Mouse (Mus musculus): ENCODE results near the gene Vps54. TPM values are rescaled to one million over a fixed set of nuclear protein-coding genes. Genes with fewer than 3 reads are reported as not detected.

Gene Vps54
- polyA plus RNA-seq, 1 experiment from 2014 or later: 11.0 TPM

DNA sequence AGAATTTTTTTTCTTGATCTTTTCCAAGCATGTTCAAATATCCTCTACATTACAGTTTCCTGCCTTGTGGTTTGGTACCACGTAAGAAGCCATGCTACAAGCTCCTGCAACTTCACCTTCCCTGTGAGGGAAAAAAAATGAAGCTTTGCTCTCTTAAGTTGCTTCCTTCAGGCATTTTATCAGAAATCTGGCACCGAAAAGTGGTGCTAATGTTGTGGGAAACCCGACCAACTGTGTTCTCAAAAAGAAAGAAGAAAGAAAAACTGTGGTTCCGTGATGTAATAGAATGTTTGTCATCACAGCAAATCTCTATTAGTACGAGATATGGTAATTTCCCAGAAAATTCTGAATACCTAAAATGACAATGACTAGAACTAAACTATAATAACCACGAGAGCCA, 15.0 kb upstream of the Vps54 start:
- Histone ChIP-seq H3K4me3 (no peak overlapping the region), H3K9ac (replicated peaks) (no peak overlapping the region), H3K36me3 (no peaks in the 10 kb centered on the region), H3K9me3 (no peaks in the 10 kb centered on the region), H3K4me2 (replicated peaks) (no peak overlapping the region), H3K27ac (replicated peaks) (no peak overlapping the region), H3K27me3 (no peaks in the 10 kb centered on the region), H3K4me1 (no peaks in the 10 kb centered on the region)
- ATAC-seq (replicated peaks): no peak
- 86% methylated on average over 6 of the region's 6 CpGs for WGBS

DNA sequence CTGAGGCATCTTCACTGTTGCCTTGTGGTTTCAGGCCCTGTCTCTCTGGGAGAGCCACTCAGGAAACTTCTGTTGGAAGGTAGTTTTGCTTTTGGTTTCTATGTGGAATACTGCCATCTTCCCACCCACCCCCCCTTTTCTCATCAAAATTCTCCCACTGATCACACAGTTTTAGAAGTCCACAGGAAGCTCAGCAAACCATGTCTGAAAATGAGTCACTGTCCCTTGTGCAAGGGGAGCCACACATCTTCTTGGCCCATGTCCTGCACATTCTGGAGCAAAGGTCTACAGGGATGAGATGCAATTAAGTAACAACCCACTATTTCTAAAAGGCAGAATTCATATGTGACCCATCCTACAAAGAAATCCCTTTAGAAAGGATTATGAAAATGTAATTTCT, 14.6 kb upstream of the Vps54 start:
- no peaks in the 10 kb centered on the region for H3K27me3 ChIP-seq
- H3K27ac ChIP-seq (replicated peaks): no peak overlapping the region
- H3K4me2 ChIP-seq (replicated peaks): no peak overlapping the region
- no peaks in the 10 kb centered on the region for H3K9me3 ChIP-seq
- no peak for ATAC-seq (replicated peaks)
- no peaks in the 10 kb centered on the region for H3K36me3 ChIP-seq
- H3K4me1 ChIP-seq: no peaks in the 10 kb centered on the region
- no peak overlapping the region for H3K4me3 ChIP-seq
- no peak overlapping the region for H3K9ac ChIP-seq (replicated peaks)

DNA sequence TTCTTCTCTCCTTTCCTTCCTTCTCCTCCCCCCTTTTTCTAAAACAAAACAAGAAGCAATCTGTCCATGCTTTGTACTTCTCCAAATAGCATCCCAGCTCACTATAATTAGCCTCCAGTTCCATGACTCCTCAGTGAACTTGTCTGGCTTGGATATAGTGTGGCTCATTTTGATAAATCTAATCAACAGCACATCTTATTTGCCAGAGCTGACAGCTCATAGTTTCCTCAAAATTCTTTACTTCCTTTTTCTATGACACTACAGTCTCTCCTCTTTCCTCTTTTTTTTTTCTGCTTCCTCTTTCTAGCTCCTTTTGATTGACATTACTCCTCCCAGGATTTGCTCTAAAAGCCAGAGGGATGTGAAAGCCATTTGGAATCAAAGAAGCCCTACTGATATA, 14.1 kb upstream of the Vps54 start:
- H3K4me1 ChIP-seq: no peaks in the 10 kb centered on the region

DNA sequence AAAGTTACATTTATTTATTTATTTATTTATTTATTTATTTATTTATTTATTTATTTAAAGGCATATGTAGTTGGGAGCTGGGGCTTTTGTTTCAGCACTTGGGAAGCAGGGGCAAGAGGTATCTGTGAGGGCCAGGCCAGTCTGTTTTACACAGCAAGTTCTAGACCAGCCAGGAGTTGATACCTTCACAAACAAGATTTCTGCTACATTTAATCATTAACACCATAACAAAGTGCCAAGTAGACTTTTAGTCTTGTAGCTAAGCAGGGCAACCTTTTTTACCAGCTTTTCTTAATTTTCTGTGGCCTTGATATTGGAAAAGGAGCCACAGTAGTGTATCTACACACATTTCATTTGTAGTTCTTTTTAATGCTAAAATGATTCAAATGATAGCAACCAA, 3.7 kb upstream of the Vps54 start:
- Histone ChIP-seq H3K36me3 (no peaks in the 10 kb centered on the region), H3K4me1 (peaks cover 11% of the 10 kb centered on the region), H3K9me3 (no peaks in the 10 kb centered on the region), H3K27ac (replicated peaks) (no peak overlapping the region), H3K4me2 (replicated peaks) (no peak overlapping the region), H3K27me3 (no peaks in the 10 kb centered on the region), H3K4me3 (no peak overlapping the region), H3K9ac (replicated peaks) (no peak overlapping the region)
- ATAC-seq (replicated peaks): no peak

More for the DNA sequence above, 14.1 kb upstream of the Vps54 start:
- Histone ChIP-seq H3K36me3 (no peaks in the 10 kb centered on the region), H3K9me3 (no peaks in the 10 kb centered on the region), H3K4me3 (no peak overlapping the region), H3K9ac (replicated peaks) (no peak overlapping the region), H3K4me2 (replicated peaks) (no peak overlapping the region), H3K27ac (replicated peaks) (no peak overlapping the region), H3K27me3 (no peaks in the 10 kb centered on the region)
- no peak for ATAC-seq (replicated peaks)

DNA sequence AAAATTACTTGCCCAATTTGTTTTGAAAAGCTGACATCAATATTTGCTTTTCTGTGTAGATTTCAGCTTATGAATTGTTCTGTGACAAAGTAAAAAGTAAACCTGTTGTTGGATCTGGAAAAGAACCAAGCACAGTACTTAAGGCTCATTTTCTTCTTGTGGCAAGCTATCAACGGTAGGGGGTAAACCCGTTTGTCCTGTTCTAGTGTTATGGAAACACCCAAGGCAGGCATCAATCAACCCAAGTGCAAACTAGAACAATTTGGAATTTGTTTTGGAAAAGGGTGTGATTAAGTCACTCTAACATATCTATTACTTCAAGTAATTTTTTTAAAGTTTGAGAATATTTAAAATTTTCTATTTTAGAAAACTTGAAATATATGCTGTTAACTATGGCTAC, 3.3 kb upstream of the Vps54 start:
- no peak overlapping the region for H3K9ac ChIP-seq (replicated peaks)
- no peak overlapping the region for H3K27ac ChIP-seq (replicated peaks)
- H3K4me2 ChIP-seq (replicated peaks): no peak overlapping the region
- H3K4me1 ChIP-seq: peaks cover 14% of the 10 kb centered on the region
- H3K9me3 ChIP-seq: no peaks in the 10 kb centered on the region
- H3K27me3 ChIP-seq: no peaks in the 10 kb centered on the region
- no peak for ATAC-seq (replicated peaks)
- WGBS: 50% methylated on average over 2 of the region's 2 CpGs
- no peak overlapping the region for H3K4me3 ChIP-seq
- no peaks in the 10 kb centered on the region for H3K36me3 ChIP-seq

DNA sequence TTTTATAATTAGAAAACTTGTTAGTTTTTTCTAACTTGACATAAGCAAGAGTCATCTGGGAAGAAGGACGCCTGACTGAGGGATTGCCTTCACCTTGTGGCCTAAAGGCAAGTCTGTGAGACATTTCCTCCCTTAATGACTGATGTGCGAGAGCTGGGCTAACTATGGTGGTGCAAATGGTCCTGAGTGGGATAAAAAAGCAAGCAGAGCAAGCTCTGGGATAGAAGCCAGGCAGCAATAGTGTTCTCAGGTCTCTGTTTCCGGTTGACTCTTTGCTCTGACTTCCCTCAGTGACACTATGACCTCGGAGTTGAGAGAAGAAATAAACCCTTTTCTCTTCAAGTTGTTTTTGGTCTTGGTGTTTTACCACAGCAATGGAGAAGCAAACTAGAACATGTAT, 2.1 kb upstream of the Vps54 start:
- WGBS: 93% methylated on average over 4 of the region's 4 CpGs
- Histone ChIP-seq H3K4me1 (peaks cover 18% of the 10 kb centered on the region), H3K4me3 (no peak overlapping the region), H3K9ac (replicated peaks) (no peak overlapping the region), H3K27me3 (no peaks in the 10 kb centered on the region), H3K36me3 (no peaks in the 10 kb centered on the region), H3K9me3 (no peaks in the 10 kb centered on the region), H3K27ac (replicated peaks) (no peak overlapping the region), H3K4me2 (replicated peaks) (no peak overlapping the region)
- no peak for ATAC-seq (replicated peaks)

DNA sequence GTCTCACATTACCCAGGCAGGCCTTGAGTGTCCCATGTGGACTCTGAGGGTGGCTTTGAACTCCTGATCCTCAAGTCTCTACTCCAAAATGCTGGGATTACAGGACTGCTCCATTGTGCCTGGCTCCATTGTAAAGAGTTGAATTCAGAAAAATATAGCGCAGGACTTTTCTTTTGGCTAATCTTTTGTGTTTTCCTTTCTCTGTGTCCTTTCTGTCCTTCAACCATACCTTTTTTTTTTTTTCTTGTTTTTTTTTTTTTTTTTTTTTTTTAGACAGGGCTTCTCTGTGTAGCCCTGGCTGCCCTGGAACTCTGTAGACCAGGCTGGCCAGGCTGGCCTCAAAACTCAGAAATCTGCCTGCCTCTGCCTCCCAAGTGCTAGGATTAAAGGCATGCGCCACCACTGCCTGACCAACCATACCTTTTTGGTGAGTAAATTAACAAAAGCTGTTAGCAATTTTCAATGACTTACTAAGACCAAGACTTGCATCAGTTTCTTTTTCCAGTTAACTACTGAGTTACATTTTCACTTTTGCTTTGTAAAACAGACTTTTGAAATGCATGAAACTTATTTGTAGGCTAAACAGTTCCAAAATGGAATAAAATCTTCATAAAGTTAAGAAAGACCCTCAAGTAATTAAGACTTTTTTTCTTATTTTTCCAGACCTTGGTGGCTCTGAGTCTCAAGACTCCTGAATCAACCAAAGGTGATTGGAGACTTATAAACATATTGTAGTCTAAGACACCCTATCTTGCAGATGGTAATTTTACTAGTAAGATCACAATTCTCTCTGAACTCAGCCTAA, 1.4 kb upstream of the Vps54 start:
- Histone ChIP-seq H3K4me2 (replicated peaks) (peak overlapping the region; percentile 64), H3K27me3 (no peaks in the 10 kb centered on the region), H3K4me1 (peaks cover 18% of the 10 kb centered on the region), H3K27ac (replicated peaks) (peak overlapping the region; percentile 94; the same call in 1 of the 2 replicates), H3K9ac (replicated peaks) (peak overlapping the region; percentile 91; the same call in 1 of the 2 replicates), H3K4me3 (peak overlapping the region; percentile 84; the same call in 1 of the 2 replicates), H3K36me3 (no peaks in the 10 kb centered on the region), H3K9me3 (no peaks in the 10 kb centered on the region)
- ATAC-seq (replicated peaks): no peak
- WGBS: 90% methylated on average over 2 of the region's 2 CpGs

DNA sequence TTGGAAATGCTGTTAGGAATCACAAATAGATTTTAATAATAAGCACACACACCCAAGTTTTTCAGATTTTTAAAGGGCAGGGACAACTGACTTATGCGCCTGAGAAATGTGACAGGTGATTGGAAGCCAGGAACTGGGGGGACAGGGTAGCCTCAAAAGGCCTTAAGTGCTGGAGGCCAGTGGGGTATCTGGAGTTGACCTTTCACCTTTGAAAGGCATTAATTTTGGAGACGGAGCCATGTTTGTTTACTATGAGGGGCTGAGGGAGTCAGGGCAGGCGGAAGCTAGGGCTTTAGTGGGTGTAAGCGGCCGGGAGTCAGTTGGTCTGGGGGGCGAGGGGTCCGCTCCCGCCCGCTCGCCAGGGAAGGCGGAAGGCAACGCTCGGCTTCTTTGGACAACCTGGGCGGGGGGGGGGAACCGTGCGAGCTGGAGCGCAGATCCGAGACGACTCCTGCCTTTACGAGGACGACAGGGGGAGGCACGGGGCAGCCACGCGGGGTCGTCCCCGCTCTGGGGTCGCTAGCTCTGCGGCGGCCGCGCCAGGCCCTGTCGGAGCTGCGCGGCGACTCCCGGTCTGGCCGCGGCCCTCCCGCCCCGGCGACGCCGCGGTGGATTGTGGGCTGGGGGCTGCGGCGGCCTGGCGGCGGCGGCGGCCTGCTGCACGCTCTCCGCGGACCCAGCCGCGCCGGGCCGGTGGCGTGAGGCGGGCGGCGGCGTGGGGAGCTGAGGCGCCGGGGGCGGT, 631 bp upstream of the Vps54 start:
- WGBS: under 1% methylated on average over 58 of the region's 65 CpGs
- peak; percentile 94 for ATAC-seq (replicated peaks)

DNA sequence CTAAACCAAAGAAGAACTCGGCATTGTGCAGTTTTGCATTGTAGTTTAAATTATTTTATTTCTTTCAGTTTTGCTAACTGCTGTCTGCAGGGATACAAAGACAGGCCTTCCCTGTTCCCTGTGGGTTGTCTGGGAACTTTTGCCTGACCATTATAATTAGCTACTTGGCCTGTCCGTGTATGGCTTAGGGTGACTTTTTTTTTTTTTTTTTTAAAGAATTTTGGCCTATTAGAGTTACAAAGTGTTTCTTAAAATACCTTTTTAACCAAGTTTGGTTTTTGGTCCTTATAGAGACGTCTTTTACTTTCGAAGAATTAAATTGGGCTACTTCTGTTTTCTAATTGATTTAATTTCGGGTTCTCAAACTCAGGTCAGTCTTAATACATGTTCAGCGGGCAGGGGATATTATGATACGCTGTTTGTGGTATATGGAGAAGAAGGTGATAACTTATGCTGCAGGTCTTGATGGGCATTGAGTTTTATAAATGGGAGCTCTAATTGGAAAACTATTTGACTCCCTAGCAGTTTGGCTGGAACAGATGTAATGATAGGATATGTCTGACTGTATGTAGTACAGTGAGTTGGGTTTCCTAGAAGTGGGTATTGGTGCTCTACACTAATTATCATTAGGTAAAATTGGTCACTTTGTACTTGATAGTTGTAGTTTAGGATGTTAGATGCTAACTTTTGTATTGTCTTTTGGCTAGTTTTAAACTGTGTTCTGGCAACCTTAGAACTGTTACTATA, 855 bp downstream of the Vps54 start:
- Histone ChIP-seq H3K4me2 (replicated peaks) (peak overlapping the region; percentile 64), H3K36me3 (no peaks in the 10 kb centered on the region), H3K9ac (replicated peaks) (peak overlapping the region; percentile 91), H3K27me3 (no peaks in the 10 kb centered on the region), H3K4me3 (peak overlapping the region; percentile 84), H3K9me3 (no peaks in the 10 kb centered on the region), H3K4me1 (peaks cover 18% of the 10 kb centered on the region), H3K27ac (replicated peaks) (peak overlapping the region; percentile 94)
- WGBS: 18% methylated on average over 7 of the region's 7 CpGs
- no peak for ATAC-seq (replicated peaks)

More for the DNA sequence above, 631 bp upstream of the Vps54 start:
- Histone ChIP-seq H3K4me1 (peaks cover 18% of the 10 kb centered on the region), H3K9ac (replicated peaks) (peak overlapping the region; percentile 91), H3K36me3 (no peaks in the 10 kb centered on the region), H3K27me3 (no peaks in the 10 kb centered on the region), H3K4me3 (peak overlapping the region; percentile 84), H3K9me3 (no peaks in the 10 kb centered on the region), H3K27ac (replicated peaks) (peak overlapping the region; percentile 94), H3K4me2 (replicated peaks) (peak overlapping the region; percentile 64)

DNA sequence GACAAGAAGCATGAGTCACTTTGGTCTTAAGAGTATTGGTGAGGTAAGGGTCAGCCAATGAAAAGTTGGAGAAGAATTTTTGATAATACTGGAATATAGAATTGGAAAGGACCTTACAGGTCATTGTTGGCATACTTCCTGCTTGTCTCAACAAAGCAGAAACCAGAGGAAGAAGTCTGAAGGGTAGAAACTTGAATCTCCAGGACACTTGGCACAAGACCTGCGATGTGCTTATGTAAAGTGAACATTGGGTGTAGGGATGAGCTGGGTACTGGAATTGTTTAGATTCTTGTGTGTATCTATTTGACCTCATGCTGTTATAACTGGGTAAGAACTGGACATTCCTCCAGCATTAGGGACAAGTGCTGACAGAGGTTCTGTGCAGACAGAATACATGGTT, 2.3 kb downstream of the Vps54 start:
- WGBS: 79% methylated on average over 1 of the region's 1 CpGs
- ATAC-seq (replicated peaks): no peak
- H3K4me2 ChIP-seq (replicated peaks): no peak overlapping the region

DNA sequence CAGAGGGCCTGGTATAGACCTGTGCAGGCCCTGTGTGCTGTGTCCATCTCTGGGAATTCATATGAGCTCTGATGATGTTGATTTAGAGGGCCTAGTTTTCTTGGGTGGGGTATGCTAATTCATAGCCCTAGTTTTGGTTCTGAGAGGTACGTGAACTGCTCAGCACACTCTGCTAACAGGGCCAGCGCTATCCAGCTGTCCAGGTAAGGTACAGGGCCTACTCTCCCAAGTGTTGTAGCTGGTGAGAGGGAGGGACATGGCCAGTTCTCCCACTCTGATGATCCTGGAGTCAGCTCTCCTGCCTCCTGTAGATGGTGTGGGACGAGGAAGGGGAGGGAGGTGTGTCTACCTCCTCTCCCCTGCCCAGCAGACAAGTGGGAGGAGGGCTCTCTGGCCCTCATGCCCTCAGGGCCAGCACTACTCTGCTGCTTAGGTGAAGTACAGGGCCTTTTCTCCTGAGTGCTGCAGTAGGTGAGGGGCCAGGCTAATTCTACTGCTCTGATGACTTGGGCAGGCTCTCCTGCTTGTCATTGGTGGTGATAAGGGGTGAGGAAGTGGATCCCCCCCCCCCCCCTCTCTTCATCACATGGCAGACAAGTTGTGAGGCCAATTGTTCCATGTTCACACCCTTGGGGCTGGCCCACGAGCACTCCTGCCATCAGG, 8.3 kb downstream of the Vps54 start:
- H3K4me1 ChIP-seq: no peaks in the 10 kb centered on the region
- 86% methylated on average over 4 of the region's 4 CpGs for WGBS
- no peaks in the 10 kb centered on the region for H3K9me3 ChIP-seq
- H3K9ac ChIP-seq (replicated peaks): no peak overlapping the region
- H3K4me2 ChIP-seq (replicated peaks): no peak overlapping the region
- no peak overlapping the region for H3K4me3 ChIP-seq
- no peak overlapping the region for H3K27ac ChIP-seq (replicated peaks)
- no peaks in the 10 kb centered on the region for H3K36me3 ChIP-seq
- no peak for ATAC-seq (replicated peaks)
- H3K27me3 ChIP-seq: no peaks in the 10 kb centered on the region

More for the DNA sequence above, 2.3 kb downstream of the Vps54 start:
- no peaks in the 10 kb centered on the region for H3K9me3 ChIP-seq
- H3K4me3 ChIP-seq: no peak overlapping the region
- H3K27me3 ChIP-seq: no peaks in the 10 kb centered on the region
- H3K27ac ChIP-seq (replicated peaks): no peak overlapping the region
- H3K36me3 ChIP-seq: no peaks in the 10 kb centered on the region
- H3K9ac ChIP-seq (replicated peaks): no peak overlapping the region
- H3K4me1 ChIP-seq: peaks cover 18% of the 10 kb centered on the region

DNA sequence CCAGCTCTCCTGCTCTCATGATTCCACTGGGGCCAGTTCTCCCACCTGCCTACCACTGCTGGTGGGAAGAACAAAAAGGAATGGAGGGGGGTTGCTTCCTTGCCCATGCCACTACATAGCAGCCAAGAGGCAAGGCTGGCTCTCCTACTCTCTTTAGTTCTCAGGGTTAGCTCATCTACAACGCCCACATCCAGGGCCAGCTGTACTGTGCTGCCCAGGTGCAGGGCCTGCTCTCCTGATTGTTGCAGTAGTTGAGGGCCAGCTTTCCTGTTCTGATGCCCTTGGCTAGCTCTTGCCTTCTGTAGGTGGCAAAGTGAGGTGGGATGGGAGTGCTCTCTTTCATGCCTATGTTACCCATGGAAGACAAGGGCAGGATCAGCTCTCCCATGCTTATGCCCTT, 8.9 kb downstream of the Vps54 start:
- WGBS: 100% methylated on average over 1 of the region's 1 CpGs
- Histone ChIP-seq H3K4me1 (no peaks in the 10 kb centered on the region), H3K27ac (replicated peaks) (no peak overlapping the region), H3K4me3 (no peak overlapping the region), H3K36me3 (no peaks in the 10 kb centered on the region), H3K9ac (replicated peaks) (no peak overlapping the region), H3K9me3 (no peaks in the 10 kb centered on the region), H3K27me3 (no peaks in the 10 kb centered on the region), H3K4me2 (replicated peaks) (no peak overlapping the region)
- no peak for ATAC-seq (replicated peaks)
